Mouse (Mus musculus) lung, postnatal 25 days (tissue): ENCODE data around the gene Zfp991.
"Not testable (repeated sequence)": the region's sequence is repeated elsewhere in the genome, so short reads cannot be mapped to it uniquely, and the experiment has no call there.

Source experiments
- DNase-seq: peaks from one replicate; pipeline ENCODE4 v3.0.0; 2022; ENCODE audit warnings: low spot score

Zfp991 gene

DNA sequence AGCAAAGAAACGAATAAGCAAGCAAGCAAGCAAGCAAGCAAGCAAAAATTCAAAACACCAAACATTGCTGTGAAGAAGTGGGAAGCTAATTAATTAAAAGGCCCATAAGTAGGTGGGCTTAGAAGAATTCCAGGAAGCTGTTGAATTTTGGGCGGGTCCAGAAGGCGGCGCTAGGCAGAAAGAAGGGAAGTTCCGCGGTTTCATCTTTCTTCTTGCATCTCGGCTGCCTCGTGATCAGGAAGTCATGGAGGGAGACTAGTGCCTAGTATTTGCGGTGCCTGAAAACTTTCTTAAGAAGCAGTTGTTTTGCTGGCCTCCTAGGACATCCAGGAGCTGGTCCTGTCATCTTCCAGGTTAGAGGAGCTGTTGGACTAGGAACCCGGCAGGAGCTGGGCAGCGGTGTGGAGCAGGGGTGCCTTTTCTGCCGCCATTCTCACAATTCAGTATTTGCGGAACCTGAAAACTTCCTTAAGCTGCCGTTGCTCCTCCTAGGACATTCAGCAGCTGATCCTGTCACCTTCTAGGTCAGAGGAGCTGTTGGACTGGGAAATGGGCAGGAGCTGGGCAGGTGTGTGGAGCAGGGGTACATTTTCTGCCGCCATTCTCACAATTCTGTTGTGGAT, at the start of gene Zfp991:
Gene Zfp991 (plus strand): TSS at position 202 of the 623 bp plus-strand sequence.
- not testable (repeated sequence) for DNase-seq

DNA sequence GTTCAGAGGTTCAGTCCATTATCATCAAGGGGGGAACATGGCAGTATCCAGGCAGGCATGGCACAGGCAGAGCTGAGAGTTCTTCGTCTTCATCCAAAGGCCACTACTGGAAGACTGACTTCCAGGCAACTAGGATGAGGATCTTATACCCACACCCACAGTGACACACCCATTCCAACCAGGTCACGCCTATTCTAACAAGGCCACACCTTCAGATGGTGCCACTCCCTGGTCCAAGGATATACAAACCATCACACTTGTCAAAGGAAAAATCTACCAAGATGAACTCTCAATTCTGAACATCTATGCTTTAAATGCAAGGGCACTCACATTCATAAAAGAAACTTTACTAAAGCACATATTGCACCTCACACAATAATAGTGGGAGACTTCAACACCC, 36.2 kb upstream of the Zfp991 start:
- DNase-seq = not testable (repeated sequence)

DNA sequence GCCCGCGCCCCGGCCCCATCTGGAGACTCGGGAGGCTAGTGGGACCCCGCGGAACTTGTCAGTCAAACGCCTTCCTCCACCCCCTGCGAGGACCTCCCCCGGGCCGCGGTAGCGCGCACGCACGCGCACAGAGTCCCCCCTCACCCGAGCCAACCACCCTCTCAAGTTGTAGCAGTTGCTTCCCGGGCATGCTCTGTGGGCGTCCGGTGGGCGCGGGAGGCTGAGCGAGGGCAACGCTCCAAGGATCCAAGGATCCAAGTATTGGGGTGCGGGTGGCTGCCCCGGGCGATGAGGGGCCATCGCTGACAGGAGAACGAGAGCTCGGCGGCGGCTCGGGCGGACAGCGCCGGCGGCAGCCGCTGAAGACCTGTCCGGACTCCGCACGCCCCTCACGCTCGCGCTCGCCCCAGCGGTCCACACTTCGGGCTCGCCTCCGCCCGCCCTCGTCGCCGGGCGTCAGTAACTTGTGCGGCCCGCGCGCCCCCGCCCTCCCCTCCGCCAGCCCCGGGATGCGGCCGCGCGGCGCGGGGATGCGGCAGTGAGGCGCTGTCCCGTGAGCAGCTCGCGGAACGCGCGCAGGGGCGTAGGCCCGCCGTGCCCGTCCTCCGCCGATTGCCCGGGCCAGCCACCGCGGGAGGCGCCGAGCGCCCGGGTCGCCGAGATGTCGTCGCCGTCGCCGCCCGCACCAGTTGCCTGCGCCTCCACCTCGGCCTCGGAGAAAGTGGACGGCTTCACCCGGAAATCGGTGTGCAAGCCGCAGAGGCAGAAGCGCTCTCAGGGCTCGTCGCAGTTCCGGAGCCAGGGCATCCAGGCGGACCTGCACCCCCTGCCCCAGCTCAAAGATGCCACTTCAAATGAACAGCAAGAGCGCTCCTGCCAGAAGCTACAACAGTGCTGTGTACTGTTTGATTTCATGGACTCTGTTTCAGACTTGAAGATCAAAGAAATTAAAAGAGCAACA, 29.9 kb upstream of the Zfp991 start:
- DNase-seq = not testable (repeated sequence)

DNA sequence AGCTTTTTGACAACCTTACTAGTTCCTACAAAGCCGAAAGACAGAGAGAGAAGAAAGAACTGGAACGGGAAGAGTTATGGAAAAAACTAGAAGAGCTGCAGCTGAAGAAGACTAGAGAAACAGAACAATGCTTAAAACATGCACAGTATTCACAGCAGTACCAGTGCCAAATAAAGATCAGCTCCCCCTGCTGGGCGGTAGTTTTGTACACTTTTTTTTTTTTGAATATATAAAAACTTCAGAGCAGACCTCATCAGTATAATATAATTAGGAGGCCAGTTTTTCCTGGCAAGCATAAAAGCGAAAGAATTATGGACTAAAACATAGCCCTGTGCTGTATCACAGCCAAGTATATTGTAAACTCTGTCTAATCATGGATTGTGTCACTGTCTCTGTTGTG, 28.0 kb upstream of the Zfp991 start:
- not testable (repeated sequence) for DNase-seq

DNA sequence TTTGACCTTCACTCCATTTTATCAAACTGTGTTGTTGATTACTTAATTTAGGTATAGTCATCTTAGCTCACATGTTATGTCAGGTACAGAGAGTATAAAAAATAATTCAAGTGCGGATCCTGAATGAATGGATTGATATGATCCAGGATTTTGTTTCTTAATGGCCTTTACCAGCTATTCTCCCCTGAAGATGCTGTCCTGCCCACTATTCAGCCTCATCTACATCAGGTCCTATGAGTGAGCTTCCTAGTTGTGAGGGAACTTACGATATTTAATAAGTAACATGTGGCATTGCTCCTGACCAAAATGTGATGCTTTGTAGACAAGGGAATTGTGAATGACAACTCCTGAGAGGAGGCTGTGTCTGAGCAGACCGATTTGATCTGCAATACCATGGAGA, 14.0 kb upstream of the Zfp991 start:
- not testable (repeated sequence) for DNase-seq

DNA sequence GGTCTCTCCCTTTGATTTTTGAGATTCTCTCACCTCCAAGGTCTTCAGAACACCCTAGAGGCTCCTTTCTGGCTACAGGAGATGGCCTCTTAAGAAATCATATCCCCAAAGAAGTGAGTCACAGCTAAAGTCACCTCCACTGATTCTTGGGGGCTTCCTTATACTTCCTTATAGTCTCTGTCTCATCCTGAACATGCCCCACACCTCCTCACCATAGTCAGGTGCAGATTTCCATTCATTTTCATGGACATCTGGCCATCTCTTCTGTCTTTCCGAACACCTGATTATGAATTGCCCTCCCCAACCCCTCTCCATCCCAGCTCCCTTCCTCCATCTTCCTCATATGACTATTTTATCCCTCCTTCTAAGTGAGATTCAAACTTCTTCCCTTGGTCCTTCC, 9.6 kb upstream of the Zfp991 start:
- not testable (repeated sequence) for DNase-seq

DNA sequence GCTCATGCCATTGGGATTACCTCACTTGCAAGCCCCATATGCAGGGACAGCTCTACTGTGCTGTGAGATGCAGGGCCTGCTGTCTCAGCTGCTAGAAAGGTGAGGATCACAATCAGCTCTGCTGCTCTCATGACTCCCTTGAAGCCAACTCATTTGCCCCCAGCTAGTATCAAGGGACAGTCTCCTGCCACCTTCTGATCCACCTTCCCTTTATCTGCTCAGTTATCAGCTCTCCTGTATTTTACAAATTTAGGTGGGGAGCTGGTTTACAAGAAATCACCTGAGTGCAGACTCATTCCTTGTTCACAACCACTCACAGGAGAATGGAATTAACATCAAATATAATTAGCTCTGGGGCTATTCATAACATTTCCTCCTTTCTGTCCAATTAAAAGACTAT, 8.0 kb upstream of the Zfp991 start:
- DNase-seq = not testable (repeated sequence)

DNA sequence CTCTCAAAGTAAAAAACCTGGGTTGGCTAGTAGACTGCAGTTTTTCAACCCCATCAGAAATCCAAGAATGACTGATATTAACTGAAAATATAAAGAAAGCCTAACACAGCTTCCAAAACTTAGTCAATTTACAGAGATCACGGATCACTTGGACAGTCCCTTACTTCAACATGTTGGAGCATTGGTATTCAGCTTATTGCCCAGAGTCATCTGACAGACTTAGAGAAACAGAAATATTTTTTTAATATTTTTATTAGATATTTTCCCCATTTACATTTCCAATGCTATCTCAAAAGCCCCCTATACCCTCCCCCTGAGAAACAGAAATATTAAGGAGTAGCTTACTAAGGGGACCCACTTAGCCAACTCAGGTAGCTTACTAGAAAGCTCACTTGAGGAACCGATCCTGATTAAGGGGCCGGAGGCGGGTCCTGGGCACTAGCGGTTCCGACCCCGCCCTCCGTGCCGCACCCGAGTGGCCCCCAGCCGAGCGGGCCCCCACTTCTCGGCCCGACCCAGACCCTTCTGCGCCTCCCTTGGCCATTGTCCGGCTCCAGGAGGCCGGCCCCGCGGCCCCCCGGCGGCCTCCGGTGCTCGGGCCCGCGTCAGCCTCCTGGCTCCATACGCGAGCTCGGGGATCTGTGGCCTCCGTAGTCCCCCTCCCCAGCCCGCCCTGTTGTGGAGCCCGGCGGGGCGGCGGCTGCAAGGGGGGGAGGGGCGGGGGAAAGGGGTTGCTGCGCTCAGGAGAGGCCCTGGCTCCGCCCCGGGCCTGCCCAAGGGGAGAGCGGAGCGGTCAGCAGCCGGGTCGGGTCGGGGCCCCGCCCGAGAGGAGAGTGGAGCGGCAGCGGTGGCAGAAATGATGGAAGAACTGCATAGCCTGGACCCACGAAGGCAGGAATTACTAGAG, 7.2 kb upstream of the Zfp991 start:
- not testable (repeated sequence) for DNase-seq

DNA sequence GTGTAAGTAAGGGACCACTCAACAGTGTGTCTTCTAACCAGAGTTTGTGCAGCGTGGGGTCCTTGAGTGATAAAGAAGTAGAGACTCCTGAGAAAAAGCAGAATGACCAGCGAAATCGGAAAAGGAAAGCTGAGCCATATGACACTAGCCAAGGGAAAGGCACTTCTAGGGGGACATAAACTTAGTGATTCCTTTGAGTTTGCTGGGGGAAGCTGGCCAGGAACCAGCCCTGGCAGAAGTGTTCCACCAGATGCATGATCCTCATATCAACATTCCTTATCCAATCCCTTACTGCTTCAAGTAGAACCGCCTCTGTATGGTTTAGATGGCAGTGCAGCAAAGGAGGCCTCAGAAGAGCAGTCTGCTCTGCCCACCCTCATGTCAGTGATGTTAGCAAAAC, 6.5 kb upstream of the Zfp991 start:
- not testable (repeated sequence) for DNase-seq

DNA sequence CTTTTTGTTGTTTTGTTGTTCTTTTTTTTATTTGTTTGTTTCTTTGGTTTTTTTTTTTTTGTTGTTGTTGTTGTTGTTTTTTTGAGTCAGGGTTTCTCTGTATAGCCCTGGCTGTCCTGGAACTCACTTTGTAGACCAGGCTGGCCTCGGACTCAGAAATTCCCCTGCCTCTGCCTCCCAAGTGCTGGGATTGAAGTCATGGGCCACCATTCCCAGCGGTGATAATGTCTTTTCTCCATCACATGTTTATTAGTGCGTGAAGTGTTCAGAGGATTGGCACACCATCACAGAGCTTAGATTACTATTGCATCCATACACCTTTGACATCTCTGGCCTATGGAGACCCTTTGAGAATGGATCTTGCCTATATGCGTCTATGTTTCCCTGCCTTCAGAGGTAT, 6.0 kb upstream of the Zfp991 start:
- not testable (repeated sequence) for DNase-seq

DNA sequence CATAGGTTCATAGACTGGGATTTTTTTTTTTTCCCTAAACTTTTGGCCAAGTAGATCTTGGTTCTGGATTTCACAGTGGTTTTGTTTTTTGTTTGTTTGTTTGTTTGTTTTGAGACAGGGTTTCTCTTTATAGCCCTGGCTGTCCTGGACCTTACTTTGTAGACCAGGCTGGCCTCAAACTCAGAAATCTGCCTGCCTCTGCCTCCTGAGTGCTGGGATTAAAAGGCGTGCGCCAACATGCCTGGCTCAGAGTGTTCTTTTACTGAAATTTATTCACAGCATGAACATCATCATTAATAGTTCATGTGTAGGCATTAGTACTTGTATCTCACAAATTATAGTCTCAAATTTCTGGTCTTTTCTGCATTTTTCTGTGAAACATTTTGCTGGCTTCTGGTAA, 5.4 kb upstream of the Zfp991 start:
- DNase-seq = not testable (repeated sequence)

DNA sequence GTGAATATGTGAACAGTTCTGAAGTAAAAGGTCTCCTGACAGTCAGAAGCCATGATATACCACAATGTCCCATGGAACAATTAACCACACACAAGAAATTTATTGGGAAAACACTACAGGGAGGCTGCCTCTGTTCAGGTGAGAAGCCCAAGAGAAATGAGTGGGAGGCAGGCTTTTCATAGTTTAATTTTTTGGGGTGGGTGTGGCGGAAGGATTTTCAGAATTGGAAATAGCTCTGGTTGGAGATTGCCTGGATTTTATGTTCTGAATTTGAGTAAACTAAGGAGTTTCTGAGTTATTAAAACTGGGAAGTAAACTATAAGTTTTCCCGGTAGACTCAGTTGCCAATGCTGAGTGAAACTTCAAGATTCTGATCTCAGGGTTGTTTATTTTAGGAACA, 4.7 kb upstream of the Zfp991 start:
- DNase-seq = not testable (repeated sequence)

DNA sequence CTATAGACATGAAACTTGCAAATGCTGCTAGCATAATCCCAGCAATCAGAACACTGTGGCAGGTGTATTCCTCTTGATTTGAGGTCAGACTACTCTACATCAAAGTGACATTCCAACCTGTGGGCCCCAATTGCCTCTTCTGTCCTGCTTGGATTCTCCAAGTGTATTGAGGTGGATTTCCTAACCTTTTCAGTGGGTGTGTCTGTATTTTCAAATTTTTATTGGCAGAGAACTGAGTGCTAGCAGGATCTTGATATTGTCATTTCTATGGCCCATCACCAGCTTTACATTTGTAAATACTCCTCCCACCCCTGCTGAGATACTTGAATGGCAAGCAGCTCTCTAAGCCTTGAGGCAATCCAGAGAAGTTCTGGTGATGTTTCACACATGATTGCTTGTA, 3.7 kb upstream of the Zfp991 start:
- not testable (repeated sequence) for DNase-seq

DNA sequence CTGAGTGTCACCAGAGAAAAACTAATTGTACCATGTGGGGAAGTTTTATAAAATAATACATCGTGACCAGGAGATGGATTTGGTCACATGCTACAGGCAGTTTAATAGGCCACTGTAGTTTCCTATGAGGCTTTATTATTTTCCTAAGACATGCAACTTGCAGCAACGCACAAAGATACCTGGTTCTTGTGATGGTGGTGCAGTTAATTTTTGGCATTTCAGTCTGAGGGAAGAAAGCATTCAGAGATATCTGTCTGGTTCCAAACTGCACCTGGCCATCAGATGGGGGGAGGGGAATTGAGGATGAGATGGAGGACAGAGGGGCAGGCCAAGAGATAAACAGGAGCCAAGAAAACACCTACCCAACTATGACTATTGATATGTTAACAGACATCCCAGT, 1.8 kb downstream of the Zfp991 start:
- DNase-seq = not testable (repeated sequence)

DNA sequence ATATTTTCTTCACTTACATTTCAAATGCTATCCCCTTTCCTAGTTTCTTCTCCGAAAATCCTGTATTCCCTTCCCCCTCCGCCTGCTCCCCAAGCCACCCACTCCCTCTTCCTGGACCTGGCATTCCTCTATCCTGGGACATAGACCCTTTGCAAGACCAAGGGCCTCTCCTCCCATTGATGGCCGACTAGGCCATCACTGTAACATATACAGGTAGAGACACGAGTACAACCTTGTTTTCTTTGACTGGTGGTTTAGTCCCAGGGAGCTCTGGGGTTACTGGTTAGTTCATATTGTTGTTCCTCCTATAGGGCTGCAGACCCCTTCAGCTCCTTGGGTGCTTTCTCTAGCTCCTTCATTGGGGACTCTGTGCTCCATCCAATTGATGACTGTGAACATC, 9.9 kb downstream of the Zfp991 start:
- DNase-seq = not testable (repeated sequence)

DNA sequence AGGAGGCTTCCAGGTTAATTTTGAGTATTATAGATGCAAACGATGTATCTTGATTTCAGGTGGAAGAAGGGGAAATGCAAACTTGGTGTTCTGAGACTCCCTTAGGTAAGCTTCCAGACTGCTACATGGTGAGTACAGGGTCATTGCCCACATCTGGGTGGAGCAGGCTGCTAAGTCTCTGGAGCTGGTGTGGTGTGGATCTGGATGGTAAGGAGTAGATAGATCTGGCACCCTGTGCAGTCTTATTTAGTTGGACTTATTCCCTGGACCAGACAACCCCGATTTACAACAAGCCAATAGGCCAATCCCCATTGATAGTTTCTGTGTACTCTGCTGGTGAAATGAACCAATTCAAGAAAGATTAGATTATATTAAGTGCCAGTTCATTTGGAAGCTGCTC, 33.4 kb downstream of the Zfp991 start:
- DNase-seq = not testable (repeated sequence)

DNA sequence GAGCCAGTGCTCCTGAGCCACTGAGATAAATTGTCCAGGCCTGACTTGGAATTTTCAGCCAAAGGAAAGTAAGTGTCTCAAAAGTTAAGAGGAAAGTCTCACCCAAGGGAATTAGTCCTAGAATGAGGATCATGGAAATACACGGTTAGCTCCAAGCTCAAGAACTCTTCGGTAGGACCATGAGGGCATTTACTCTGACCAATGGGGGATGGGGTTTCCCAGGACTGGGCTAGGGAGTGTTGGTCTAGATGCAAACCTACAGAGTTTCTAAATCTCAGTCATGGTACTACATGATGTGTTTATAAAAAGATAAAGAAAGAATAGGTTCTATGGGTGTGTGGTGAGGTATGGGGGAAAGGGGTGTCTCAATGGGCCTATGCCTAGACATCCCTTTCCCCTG, 38.7 kb downstream of the Zfp991 start:
- not testable (repeated sequence) for DNase-seq

DNA sequence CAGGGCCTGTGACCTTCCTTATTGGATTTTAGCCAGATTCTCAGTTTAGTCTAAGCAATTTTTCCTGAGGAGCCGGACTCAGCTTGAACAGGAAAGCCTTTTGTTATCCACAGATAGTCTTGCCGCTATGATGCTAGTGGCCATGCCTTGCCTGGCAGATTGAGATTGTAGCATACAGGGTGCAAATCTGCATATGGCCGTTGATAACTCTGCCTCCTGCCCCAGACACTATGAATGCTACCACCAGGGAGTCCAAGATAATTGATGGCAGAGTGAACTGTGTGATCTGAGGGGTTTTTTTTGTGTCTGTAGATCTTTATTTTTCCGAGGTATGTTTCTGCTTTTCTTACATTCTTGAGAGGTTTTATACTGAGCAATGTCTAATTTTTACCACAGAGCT, 39.7 kb downstream of the Zfp991 start:
- not testable (repeated sequence) for DNase-seq

DNA sequence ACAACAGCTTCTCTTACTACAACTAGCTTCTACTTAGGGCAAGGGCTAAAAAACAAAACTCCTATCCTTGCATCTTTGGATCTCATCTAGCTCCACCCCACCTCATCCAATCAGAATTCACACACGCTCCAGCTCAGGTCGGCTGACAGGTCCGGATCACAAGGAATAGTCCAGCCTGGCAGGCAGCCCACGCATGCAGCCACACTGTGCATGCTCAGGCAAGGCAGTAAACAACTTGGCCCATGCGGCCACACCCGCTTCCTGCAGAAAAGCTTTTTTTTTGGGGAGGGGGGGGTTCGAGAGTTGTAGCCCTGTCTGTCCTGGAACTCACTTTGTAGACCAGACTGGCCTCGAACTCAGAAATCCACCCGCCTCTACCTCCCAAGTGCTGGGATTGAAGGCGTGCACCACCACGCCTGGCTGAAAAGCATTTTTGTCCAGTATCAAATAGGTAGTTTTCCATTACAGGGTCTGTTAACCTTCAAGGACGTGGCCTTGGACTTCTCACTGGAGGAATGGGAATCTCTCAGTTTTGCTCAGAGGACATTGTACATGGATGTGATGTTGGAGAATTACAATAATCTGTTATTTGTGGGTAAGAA, 44.5 kb downstream of the Zfp991 start:
- not testable (repeated sequence) for DNase-seq

DNA sequence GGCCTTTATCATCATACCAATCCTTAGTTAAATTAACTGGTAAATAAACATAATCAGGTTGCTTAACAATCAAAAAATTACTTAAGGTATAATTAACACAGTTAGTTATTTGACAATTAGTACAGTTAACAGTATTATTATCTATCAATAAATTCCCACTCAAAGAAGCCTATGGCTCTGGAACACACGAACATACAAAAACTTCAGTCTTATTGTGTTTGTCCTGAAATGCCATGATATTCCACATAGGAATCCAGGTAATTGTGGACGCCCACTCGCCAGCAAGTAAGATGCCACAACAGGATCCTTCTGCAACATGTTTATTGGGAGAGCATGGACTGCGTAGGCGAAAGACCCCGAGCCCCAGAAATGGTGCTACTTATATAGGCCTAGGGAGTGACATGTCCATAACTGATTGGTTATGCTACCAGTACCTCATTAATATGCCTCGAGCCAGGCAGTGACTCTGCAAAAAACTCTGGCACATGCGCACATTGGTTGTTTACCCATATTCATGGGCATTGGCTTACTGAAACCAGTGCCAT, 49.4 kb downstream of the Zfp991 start:
- DNase-seq = not testable (repeated sequence)

DNA sequence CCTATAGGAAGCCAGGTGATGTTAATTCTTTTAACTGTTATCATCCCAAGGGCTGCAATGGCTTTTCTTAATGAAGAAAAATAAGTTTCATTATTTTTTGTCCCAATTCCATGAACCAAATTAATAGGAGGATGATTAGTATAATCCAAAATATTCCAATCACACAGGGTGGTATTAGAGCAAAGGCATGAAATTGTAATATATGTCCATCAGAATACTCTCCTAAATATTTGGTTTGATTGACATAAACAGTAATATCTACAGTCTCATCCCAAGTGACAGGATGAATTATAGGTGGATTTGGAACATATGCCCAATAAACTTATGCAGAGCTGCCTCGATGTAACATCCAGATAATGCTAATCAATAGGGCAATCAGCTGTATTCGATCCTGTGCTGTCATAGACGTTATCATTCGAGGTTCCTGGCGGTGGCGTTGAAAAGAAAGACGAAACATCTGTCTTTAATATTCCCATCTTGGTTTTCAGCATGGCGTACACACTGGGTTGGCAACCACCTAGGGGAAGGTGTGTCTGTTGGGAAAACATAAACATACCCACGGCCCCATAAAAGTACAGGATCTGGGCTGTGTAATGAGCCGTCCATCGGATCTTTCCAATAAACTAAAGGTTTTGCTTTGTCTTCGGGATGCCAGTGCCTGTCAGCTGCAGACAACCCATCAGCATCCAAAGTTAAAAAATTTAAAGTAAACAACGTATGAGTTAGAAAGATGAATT, 50.3 kb downstream of the Zfp991 start:
- DNase-seq = not testable (repeated sequence)
